Mouse (Mus musculus) megakaryocyte, adult 5-6 weeks (primary cell): ENCODE data around the gene Olfr1335. TPM values are rescaled to one million over a fixed set of nuclear protein-coding genes. Genes with fewer than 3 reads are reported as not detected.
"Not testable (repeated sequence)": the region's sequence is repeated elsewhere in the genome, so short reads cannot be mapped to it uniquely, and the experiment has no call there.

Experiments
- ATAC-seq: 2 replicates; pipeline ENCODE4 v1.8.0; 2016; ENCODE audit warnings: mild to moderate bottlenecking, inconsistent platforms; ENCODE audit not compliant: poor library complexity, severe bottlenecking
- total RNA-seq, 2 experiments: library from RNA; stranded (forward) in 1 of 2; stranded (reverse) in 1 of 2; fragments of 153-499, 151-499 nt in 1 of 2; fragments of 221-1000, 200-1000 nt in 1 of 2; gene quantifications; 2 replicates each; pipeline versions ENCODE4 v1.2.3 to v1.2.4; 2015 to 2017

The Olfr1335 gene
- total RNA-seq (2015) (not detected in 2 replicates), total RNA-seq (2017) (not detected in 2 replicates)

- no peak for ATAC-seq
These were observed at the start of gene Olfr1335 for GRCm38 (mm10) chr4:118809844-118810243. Olfr1335 (minus strand) TSS chr4:118809944.

- ATAC-seq = no peak
These were observed 26.4 kb upstream of the Olfr1335 start, which contains the start of gene Olfr1333 for GRCm38 (mm10) chr4:118836179-118836578. Olfr1333 (minus strand) TSS chr4:118836279.

- no peak for ATAC-seq
These were observed 9.2 kb upstream of the Olfr1335 start for GRCm38 (mm10) chr4:118818921-118819320.

- ATAC-seq = not testable (repeated sequence)
These were observed 16.9 kb downstream of the Olfr1335 start for GRCm38 (mm10) chr4:118792796-118793195.

- no peak for ATAC-seq
These were observed 27.3 kb downstream of the Olfr1335 start, which contains the start of gene Olfr1337 for GRCm38 (mm10) chr4:118782486-118782885. Olfr1337 (minus strand) TSS chr4:118782586.

Other genes starting within 250 kb of the Olfr1335 start
- gene Cfap57, start 189.2 kb downstream of the Olfr1335 start, total RNA-seq (2015) = not detected in 2 replicates
- gene Cfap57, start 189.2 kb downstream of the Olfr1335 start, total RNA-seq (2017) = 0.16 and 0.18 TPM in 2 replicates
- gene Ebna1bp2, start 189.1 kb downstream of the Olfr1335 start, total RNA-seq (2015) = 54.9 and 61.9 TPM in 2 replicates
- 46.8 and 63.7 TPM in 2 replicates for gene Ebna1bp2, start 189.1 kb downstream of the Olfr1335 start, total RNA-seq (2017)
- not detected in 2 replicates for gene Olfr62, start 151.0 kb downstream of the Olfr1335 start, total RNA-seq (2015)
- not detected in 2 replicates for gene Olfr62, start 151.0 kb downstream of the Olfr1335 start, total RNA-seq (2017)
- not detected in 2 replicates for gene Olfr1342, start 117.2 kb downstream of the Olfr1335 start, total RNA-seq (2015)
- not detected in 2 replicates for gene Olfr1342, start 117.2 kb downstream of the Olfr1335 start, total RNA-seq (2017)
- not detected in 2 replicates for gene Olfr1341, start 106.4 kb downstream of the Olfr1335 start, total RNA-seq (2015)
- not detected in 2 replicates for gene Olfr1341, start 106.4 kb downstream of the Olfr1335 start, total RNA-seq (2017)
- not detected in 2 replicates for gene Olfr1340, start 89.8 kb downstream of the Olfr1335 start, total RNA-seq (2015)
- gene Olfr1340, start 89.8 kb downstream of the Olfr1335 start, total RNA-seq (2017) = not detected in 2 replicates
- gene Olfr1339, start 77.8 kb downstream of the Olfr1335 start, total RNA-seq (2015) = not detected in 2 replicates
- gene Olfr1339, start 77.8 kb downstream of the Olfr1335 start, total RNA-seq (2017) = not detected in 2 replicates
- not detected in 2 replicates for gene Olfr1338, start 51.2 kb downstream of the Olfr1335 start, total RNA-seq (2015)
- not detected in 2 replicates for gene Olfr1338, start 51.2 kb downstream of the Olfr1335 start, total RNA-seq (2017)
- not detected in 2 replicates for gene Olfr1337, start 27.4 kb downstream of the Olfr1335 start, total RNA-seq (2015)
- gene Olfr1337, start 27.4 kb downstream of the Olfr1335 start, total RNA-seq (2017) = not detected in 2 replicates
- gene Olfr1333, start 26.3 kb upstream of the Olfr1335 start, total RNA-seq (2015) = not detected in 2 replicates
- gene Olfr1333, start 26.3 kb upstream of the Olfr1335 start, total RNA-seq (2017) = not detected in 2 replicates
- not detected in 2 replicates for gene Olfr1331, start 54.7 kb upstream of the Olfr1335 start, total RNA-seq (2015)
- not detected in 2 replicates for gene Olfr1331, start 54.7 kb upstream of the Olfr1335 start, total RNA-seq (2017)
- not detected in 2 replicates for gene Olfr1330, start 78.7 kb upstream of the Olfr1335 start, total RNA-seq (2015)
- gene Olfr1330, start 78.7 kb upstream of the Olfr1335 start, total RNA-seq (2017) = not detected in 2 replicates
- gene Olfr1329, start 107.5 kb upstream of the Olfr1335 start, total RNA-seq (2015) = not detected in 2 replicates
- gene Olfr1329, start 107.5 kb upstream of the Olfr1335 start, total RNA-seq (2017) = not detected in 2 replicates
- not detected in 2 replicates for gene Olfr1328, start 128.7 kb upstream of the Olfr1335 start, total RNA-seq (2015)
- gene Olfr1328, start 128.7 kb upstream of the Olfr1335 start, total RNA-seq (2017) = not detected in 2 replicates
- not detected in 2 replicates for gene Lao1, start 151.6 kb upstream of the Olfr1335 start, total RNA-seq (2015)
- not detected in 2 replicates for gene Lao1, start 151.6 kb upstream of the Olfr1335 start, total RNA-seq (2017)